Mouse (Mus musculus) kidney, adult 2 months (tissue): ENCODE measurements around the gene Mgat4e.

Experiments used
- CTCF ChIP-seq: fragments of 200-500 bp; conservative IDR thresholded peaks from 2 replicates; pipeline ENCODE4 v1.5.1; 2011; ENCODE audit warnings: low read depth, mild to moderate bottlenecking, control low read depth, low read length, moderate library complexity, mixed read lengths; ENCODE audit not compliant: insufficient read depth, insufficient read length
- POLR2A ChIP-seq: fragments of 200-500 bp; IDR thresholded peaks from one replicate; pipeline ENCODE4 v1.6.1; 2011; ENCODE audit warnings: low read depth, low read length, control low read depth

DNA sequence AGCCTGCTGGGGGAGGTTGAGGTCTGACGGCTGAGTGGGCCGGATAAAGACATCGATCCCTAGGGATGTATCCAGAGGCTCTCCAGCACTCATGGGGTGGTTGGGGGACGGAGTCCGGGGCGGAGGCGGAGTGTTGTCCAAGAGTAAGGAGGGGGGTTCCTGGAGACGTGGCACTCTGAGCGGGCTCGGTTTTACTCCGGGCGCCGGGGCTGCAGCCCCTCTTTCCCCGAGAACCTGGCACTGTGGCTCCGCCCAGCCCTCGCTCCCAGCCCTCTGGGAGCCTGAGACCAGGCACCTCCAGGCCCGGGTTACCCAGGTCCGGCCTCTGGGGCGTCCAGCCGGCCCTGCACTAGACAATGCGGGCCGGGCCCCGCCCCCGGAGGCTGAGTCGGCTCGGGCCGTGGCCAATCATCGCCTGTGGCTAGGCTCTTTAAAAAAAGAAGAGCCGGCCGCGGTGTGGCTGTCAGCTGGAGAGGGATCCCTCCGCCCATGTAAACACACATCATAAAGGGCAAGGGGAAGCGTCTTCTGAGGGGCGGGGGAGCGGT, 7.3 kb upstream of the Mgat4e start:
- TF ChIP-seq CTCF (no peak), POLR2A (peak; percentile 27)
